Mouse (Mus musculus) ovary, postnatal 10 days (tissue): ENCODE measurements around the gene Ccdc188.
"Not testable (repeated sequence)": the region's sequence is repeated elsewhere in the genome, so short reads cannot be mapped to it uniquely, and the experiment has no call there.

Experiments
- DNase-seq: peaks from one replicate; pipeline ENCODE4 v3.0.0; 2022; ENCODE audit warnings: low spot score

Gene Ccdc188

DNA sequence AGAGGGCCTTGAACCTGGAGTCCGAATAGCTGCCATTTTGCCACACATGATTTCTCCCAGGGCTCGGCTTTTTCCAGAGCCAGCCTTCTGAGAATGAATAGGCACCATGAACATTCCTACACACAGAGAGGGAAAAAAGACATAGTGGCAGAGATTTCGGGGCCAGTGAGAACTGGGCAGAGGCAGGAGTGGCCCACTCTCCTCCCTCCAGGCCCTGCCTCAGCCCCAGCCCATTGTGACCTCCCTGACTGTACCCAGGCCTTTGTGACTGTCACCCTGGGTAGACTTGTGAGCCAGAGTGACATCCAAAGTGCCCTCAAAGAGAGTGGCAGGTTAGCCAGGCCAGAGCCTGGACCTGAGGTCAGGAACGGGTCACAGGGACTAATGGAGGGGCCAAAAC lies at the start of gene Ccdc188:
Ccdc188 (plus strand) TSS at position 301 of the 400 bp plus-strand sequence.
- DNase-seq, result no peak

DNA sequence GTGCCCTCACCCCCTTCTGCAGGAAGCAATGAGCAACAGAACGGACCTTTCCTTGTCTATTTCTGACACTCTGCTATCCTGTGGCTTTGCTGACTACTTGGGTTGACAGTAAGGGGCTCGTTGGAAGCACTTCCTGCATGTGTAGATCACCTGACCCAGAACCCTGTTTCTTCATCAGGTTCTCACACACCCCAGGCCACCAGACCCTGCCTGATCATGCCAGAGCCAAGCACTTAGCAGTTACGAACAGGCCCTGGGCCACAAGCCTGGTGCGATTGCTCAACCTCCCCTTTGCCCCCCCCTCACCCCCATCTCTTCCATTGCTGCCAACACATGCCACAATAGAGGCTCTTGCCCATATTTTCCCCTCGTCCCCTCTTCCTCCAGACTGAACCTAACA lies 48.5 kb upstream of the Ccdc188 start:
- DNase-seq, result no peak

DNA sequence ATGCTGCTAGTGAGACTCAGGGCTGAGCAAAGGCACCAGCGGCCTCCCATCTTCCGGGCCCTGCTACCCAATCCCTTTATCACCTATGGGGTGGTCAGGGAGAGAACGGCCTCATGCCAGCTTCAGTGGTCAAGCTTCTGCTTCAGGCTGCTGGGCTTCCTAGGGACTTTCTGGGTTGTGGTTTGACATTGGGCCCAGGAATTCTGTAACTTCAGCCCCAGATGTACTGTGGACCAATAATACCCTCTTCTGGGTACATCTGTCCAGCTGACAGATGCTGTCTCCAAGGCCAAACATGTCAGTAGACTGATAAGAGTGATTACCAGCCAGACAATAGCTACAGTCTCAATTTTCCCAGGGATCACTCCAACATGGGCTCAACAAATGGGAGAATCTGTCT lies 47.9 kb upstream of the Ccdc188 start:
- no peak for DNase-seq

DNA sequence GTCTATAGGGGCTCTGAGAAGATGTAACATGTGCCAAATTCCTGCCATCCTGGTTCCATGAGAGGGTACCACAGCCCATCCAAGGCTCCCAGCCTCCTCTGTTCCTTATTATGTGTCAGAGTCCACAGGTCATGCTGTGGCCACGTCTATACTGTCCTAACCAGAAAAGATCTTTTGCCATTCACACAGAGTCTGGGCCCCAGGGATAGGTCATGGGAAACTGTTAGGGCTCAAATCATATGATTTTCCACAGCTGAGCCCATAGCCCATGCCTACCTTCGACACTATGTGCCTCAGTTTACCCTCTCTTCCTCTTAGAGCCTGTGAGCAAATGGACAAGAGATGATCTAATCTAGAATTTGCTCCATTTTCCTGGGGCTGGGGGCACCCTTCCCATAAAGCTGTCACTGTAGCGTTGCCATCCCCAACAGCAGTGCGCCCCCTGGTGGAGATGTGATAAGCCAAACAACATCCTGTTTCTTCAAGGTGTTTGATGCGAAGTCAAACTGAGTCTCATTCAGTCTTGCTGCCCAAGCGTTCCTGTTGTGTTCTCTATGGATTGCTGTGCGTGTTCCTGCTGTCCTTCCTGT lies 45.3 kb upstream of the Ccdc188 start:
- peak; percentile 49 for DNase-seq

DNA sequence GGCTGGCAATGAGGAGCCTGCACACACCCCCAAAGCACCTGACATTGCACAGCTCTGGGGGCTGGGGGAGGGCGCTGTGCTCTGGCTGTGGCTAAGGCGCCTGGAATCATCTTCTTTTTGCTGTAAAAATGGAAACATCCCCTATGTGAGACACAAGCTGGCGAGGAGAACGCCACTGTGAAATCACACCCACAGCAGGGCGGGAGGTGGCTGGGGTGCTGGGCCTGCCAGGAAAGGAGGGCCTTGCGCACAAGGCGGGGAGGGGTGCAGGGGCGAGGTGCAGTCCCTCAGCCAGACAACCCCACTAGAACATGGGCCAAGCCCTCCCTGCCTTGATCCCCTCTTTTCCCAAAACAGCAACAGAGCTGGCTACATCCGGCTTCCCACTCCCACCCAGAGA lies 44.4 kb upstream of the Ccdc188 start:
- no peak for DNase-seq

DNA sequence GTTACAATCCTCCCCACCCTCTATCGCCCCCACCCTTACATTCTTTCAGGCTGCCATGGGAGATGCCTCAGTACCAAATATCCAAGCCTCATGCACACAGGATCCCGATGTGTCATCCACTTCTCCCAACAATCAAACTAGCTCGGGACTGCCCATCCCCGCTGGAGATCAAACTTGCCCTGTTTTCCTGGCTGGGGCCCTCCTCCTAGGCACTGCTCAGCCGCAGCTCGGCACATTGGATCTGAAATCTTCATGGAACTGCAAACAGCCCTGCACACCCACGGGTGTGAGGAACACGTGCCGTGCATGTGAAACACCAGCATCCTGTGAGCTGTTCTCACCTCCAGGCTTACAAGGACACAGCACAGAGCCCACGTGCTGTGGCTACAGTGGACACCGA lies 43.9 kb upstream of the Ccdc188 start:
- no peak for DNase-seq

DNA sequence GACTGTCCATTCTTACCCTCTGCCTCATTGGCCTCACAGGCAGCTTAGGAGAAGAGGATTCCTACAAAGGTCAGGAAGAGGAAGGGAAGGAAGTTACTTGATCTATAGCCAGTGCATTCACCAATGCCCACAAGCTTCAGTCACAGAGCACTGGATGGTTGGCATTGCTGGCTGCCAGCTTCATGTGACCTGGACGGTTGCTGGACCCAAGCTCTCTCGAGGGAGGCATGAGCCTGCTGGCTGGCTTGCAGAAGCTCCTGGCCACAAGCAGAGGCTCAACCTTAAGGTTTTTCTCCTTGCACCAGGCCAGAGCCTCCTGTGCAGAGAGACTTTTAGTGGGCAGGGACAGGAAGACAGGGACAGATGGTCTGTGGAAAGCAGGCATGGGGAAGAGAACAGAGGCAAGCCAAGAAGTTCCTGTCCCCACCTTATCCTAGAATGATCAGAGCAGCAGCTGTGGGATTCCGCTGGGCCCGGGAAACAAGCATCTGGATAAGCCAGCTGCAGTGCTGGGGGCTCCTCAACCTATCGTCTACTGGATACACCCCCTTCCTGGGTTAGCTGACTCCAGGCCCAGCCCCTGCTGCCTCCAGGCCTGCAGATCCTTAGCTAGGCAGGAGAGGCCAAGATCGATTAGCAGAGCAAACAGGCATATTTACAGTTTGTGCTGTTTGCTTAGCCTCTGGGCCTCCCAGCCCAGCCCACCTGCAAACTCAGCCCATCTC lies 41.7 kb upstream of the Ccdc188 start:
- no peak for DNase-seq

DNA sequence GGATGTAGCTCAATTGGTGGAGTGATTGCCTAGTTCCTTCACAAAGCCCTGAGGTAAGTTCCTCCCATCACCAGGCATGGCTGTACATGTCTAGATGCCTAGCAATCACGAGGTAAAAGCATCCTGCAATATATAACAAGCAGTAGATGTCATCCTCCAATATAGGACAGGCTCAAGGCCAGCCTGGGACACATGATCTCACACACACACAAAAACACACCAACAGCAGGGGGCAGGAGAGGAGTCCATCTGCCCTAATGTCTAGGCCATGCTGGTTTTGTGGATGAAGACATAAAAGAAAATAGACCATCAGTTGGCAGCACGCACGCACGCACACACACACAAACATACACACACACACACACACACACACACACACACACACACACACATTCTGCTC lies 40.9 kb upstream of the Ccdc188 start:
- no peak for DNase-seq

DNA sequence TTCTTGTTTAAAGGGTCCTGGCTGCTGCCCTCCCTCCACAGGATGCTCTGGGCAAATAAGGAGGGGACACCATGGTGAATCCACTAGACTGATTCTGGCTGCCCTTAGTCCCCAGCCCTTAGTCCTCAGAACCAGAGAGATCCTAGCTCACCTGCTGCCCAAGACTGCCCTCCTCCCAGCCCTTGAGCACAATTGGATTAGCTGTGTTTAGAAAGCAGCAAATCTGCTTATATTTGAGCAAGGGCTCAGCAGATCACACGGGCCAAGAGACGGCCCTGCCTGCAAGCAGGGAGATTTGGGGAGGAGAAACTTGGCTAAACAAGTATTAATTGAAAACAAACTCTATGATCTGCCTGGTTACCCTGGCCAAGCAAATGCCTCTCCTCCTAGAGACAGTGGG lies 38.1 kb upstream of the Ccdc188 start:
- no peak for DNase-seq

DNA sequence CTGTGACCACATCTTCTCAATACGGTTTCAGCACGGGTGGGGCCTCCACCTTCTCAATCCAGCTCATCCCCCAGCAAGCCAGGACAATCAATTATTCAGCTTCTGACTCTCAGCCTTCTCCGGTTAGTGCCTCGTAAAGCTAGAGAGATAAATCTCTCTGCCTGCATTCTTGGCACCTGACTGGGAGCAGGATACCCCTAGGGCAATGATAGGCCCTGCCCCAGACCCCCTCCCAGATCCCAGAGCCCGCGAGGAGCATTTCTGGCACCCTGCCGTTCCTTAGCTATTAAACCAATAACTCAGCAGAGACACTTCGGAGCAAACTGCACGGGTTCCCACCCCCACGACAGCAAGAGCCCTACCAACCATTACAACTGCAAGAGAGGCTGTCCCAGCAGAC lies 36.3 kb upstream of the Ccdc188 start:
- no peak for DNase-seq

DNA sequence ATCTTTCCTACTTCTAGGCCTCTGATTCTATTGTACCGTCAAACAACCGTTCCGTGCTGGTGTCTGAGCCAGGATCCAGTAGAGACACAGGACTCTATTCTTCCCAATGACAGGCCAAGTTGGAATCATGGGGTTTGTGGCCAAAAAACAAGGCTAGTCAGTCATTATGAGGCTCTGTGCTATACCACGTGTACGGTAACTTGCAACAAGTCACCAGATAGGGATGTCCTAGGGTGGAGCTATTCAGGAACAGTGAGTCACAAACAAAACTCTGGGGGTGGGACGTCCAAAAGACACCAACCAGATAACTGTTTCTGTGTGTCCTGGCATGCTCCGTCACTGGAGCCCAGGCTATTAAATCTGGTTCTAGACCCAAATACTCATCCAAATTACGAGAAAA lies 34.9 kb upstream of the Ccdc188 start:
- no peak for DNase-seq

DNA sequence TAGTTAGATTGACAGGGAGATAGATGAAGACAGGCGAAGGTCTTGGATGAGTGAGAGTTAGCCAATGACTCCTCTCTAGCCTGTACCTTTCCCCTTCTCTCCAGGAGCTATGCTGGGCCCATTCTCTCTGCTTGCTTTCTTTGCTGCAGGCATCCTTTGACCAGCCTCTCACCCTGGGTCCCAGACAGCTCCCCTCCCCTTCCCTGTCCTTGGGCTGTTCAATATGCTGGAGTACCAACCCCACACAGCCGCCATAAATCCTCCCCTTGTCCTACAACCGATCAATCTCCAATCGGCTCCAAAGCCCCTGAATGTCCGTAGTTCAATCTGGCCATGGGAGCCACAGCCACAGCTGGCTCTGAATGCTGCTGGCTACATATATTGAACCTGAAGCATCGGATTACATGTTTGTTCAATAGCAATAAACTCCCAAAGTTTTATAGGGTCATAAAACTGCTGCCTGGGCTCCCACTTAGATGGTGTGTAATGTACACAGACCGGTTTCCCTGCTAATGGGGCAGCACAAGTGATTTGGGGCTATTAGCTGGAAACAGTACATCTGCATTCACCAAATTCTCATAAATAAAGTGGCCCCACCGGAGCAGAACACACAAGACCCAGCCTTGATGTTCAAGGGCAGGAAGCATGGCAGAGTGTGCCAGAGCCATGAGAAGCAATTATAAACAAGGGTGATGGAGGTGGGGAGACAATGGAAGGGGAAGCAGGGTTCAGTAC lies 31.8 kb upstream of the Ccdc188 start:
- no peak for DNase-seq

DNA sequence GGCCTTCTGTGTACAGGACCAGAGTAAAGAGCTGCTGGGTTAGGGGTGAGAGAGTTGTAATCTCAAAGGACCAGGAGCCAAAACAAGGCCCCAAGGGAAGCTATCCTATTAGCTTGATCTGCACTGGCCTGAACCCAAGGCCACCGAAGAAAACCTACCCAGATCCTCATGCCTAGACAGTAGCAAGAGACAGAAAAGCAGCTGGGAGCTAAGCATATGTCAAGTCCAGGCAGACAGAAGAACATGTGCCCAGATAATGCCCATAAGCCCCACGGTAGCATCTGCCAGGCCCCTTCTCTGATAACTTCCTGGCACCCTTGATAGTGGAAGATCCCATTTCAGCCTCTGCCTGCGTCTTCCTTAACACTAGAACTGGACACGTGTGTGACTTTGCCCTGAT lies 30.9 kb upstream of the Ccdc188 start:
- no peak for DNase-seq

DNA sequence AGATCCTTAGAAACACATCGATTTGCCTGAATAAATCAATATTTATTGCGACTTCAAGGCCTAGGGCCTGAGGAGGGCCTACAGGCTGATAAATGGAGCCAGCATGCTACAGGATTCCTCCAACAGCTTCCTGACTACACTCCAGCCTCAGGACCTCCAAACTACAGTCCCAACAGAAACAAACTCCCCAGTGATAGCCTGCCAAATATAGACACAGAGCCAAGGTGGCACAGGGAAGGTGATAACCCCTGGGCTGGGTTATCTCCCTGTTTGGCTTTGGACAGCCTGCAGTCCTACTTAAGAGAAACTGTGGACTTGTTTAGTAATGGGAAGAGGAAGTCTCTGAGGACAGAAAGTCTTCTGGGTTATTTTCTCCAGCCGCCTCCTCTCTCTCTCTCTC lies 30.5 kb upstream of the Ccdc188 start:
- no peak for DNase-seq

DNA sequence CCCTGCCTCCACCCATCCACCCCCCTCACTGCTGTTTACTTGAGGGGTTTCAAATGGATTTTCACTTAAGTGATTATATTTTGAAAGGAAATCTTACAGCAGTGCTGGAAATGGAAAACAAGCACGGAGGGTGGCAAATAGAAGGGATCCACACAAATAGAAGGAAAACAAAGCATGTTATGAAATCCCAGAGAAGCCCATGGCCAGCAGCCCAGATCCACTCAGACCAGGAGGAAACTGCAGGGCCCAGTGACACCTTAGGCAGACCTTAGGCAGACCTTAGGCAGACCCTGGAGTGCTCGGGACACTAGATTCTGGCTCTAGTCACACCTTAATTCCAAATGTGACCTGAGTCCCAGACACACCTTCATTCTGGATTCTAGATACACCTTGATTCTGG lies 26.7 kb upstream of the Ccdc188 start:
- no peak for DNase-seq

DNA sequence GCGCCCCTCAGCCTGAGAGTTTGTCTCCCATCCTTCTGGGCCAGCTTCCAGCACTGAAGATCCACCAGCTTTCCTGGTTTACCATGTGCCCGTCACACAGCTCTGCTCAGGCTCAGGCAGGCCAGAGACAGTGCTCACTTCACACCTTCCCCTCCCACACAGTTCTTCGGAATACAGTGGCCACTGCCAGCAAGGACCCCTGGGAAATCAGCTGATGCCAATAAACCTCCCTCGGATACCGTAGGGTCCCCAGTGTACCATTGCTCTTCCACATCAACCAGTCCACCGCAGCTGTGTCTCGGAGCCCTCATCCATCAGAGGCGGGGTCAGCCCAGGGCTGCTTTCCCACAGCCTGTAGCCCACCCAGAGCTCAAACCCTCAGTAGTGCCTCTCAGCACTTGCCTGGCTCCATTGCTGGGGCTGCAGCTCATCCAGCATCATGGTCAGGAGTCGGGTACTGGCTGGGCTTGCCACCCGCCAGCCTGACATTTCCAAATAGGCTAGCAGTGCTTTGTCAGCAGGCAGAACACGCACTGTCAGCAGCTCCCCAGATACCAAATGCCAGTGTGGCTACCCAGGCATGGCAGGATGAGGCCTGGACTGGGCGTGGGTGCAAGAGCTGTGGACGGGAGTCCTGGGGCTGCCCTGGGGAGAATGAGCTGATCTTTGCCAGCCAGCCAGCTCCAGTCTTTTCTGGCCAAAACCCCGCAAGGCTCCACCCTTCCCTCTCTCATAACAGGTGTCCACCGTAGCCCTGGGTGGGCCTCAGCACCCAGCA lies 23.3 kb upstream of the Ccdc188 start:
- no peak for DNase-seq

DNA sequence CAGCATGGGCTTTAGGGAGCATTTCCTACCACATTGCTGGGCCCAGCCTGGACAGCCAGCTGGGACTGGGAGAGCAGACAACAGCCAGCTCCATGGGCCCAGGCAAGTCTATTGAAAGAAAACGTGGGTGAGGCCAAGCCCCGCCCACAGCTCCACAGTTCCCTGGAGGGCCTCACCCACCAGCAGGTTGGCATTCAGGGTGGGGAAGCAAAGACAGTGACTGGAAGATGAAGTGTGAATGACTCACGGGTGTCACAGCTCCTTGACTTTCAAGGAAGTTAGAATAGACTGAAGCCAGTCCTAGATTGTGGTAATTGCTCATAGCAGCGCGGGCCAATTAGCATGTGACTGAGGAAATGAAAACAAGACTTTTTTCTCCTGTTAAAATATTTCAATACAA lies 22.6 kb upstream of the Ccdc188 start:
- DNase-seq, result no peak

DNA sequence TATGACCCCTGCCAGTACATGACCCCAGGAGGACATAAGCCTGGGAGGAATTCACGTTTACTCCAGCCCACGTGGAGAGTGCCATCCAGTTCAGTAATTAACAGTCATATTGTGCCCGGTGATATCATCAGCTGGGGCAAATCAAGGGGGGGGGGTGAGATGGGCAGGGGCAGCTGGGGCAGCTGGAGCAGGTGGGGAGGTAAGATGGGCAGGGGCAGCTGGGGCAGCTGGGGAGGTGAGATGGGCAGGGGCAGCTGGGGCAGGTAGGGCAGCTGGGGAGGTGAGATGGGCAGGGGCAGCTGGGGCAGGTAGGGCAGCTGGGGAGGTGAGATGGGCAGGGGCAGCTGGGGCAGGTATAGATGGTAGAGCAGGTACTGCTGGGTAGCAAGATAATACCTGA lies 22.1 kb upstream of the Ccdc188 start:
- DNase-seq, result not testable (repeated sequence)

DNA sequence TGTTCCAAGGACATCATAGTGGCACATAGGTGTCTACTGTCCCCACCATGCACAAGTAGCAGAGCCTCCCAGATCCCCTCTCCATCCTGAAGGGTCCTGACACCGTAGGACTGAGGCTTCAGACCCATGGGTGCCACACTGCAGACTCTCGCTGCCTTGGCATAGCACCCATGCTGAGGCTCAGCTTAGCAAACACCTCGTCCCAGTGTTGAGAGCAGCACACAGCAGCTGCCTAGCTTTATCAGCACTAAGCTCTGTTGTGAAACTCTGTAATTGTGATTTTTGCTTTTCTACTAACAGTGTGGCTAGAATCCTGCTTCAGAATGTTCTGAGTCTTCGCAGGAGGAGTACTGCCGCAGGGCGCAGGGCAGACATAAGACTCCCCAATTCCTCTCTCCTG lies 19.8 kb upstream of the Ccdc188 start:
- DNase-seq, result no peak

DNA sequence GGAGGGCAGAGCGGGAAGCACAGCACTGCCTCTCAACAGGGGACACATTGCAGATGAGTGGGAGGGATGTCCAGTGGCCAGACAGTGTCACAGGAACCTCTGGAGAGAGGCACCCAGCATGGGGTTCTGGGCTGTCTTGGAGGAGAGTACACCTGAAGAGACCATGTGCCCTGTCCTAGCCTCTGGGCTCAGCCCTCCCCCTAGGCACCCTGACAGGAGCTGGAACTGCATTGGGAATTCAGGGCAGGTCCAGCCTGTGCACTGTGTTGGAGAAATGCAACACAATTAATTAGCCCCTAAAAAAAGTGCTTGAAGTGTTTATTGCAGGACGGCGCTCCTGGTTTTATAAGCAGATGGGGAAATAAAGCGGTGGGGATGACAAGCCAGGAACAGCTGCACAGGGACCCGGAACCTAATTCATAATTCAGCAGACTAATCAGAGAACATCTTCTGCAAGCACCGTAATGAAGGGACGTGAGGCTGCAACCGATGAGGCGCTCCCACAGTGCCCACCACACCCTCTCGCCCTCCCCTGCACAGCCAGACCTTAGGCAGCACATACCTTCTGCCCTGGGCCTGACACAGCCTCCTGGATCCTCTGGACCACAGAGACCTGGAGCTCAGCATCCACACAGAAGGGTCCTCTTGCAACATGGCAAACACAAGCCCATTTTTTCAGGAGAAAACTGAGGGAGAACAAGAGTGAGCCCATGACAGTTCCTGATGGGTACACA lies 19.1 kb upstream of the Ccdc188 start:
- no peak for DNase-seq

DNA sequence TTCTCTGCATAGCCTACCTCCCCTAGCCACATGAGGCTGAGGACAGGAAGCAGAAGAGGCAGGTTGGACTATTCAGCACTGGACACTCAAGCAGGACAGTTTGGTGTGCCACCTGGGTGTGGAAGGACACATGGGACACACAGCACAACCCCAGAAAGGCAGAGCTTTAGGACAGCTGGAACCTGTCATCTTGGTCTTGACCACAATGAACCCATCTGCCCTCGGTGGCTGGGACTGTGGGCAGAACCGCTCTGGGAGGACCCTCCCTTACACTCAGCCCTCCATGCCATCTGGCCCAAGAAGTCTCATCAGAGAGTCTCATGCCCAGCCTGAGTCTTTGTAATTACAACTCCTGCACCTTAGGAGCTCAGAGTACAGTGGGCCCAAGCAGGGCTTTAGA lies 17.6 kb upstream of the Ccdc188 start:
- DNase-seq, result no peak

DNA sequence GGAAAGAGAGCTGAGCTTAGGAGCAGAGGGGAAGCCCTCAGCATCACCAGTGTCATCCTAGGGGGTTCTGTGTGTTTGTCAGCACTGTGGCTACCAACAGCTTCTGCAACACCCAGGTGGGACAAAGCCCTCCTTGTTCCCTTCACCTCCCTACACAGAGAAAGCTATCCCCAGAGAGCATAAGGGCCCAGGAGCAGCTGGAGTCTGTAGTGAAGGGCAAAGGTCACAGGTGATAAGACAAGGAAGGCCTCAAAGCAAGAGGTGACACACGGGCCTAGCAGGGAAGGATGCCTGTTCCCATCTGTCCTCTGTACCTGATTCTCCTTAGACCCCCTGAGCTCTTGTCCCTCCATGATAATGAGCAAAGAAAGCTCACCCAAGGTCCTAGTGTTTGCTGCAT lies 16.1 kb upstream of the Ccdc188 start:
- DNase-seq, result no peak
